Mouse (Mus musculus): Measurements from ENCODE around the gene Prr7. TPM values are rescaled to one million over a fixed set of nuclear protein-coding genes. Genes with fewer than 3 reads are reported as not detected.

Gene Prr7
- polyA plus RNA-seq, 1 experiment from 2014 or later, result 6.7 TPM

DNA sequence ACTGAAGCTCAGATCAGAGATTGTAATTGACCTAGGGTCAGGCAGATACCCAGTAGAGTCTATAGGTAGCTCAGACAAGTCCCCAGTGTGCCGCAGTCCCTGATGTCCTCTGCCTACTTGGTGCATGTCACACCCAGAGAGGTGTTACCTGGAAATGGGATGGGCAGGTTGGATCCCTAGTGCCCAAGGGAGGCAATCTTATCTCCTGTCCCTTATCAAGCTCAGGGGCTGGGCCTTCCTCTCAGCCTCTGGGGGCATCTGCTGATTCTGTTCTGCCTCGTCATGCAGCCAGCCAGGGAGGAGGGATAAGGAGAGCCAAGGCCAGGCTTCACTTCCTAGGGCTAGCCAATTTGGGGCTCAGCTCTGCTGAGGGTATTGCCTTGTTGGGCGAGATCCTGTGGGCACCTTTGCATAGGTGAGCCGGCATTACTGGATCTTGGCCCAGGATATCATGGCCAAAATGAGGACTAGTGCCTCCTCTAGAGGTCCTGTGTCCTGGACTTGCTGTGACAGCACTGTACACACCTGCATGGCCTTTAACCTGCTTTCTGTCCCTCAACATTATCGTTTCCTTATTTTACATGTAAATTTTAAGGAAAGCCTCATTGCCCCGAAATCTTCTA lies 17.5 kb upstream of the Prr7 start:
- Histone ChIP-seq H3K4me2 (ENCODE audit: low read length) (peak overlapping the region; percentile 83), H3K27me3 (replicated peaks; ENCODE audit: control insufficient read depth, insufficient read depth, low read length) (no peaks in the 10 kb centered on the region), H3K27ac (ENCODE audit: low read depth, low read length) (no peak overlapping the region), H3K4me1 (ENCODE audit: control insufficient read depth, insufficient read depth, low read length) (peaks cover 11% of the 10 kb centered on the region), H3K9ac (ENCODE audit: low read length) (peak overlapping the region; percentile 95), H3K36me3 (ENCODE audit: control insufficient read depth, insufficient read depth, low read length) (peaks cover 19% of the 10 kb centered on the region), H3K9me3 (replicated peaks; ENCODE audit: control insufficient read depth, low read length) (no peaks in the 10 kb centered on the region), H3K4me3 (ENCODE audit: low read depth, low read length) (peak overlapping the region; percentile 86)
- WGBS, result 84% methylated on average over 6 of the region's 6 CpGs
- DNase-seq (ENCODE audit: low spot score), result no peak
- no peak for ATAC-seq

- Histone ChIP-seq H3K27me3 (replicated peaks; ENCODE audit: control insufficient read depth, insufficient read depth, low read length) (no peaks in the 10 kb centered on the region), H3K4me3 (ENCODE audit: low read depth, low read length) (no peak overlapping the region), H3K36me3 (ENCODE audit: control insufficient read depth, insufficient read depth, low read length) (peaks cover 29% of the 10 kb centered on the region), H3K9me3 (replicated peaks; ENCODE audit: control insufficient read depth, low read length) (no peaks in the 10 kb centered on the region), H3K4me1 (ENCODE audit: control insufficient read depth, insufficient read depth, low read length) (peaks cover 11% of the 10 kb centered on the region), H3K9ac (ENCODE audit: low read length) (no peak overlapping the region), H3K4me2 (ENCODE audit: low read length) (no peak overlapping the region), H3K27ac (ENCODE audit: low read depth, low read length) (no peak overlapping the region)
- WGBS, result 73% methylated on average over 3 of the region's 3 CpGs
- ATAC-seq (no peak), DNase-seq (ENCODE audit: low spot score) (no peak)
These were observed 16.5 kb upstream of the Prr7 start for GRCm38 (mm10) chr13:55447543-55447943.

DNA sequence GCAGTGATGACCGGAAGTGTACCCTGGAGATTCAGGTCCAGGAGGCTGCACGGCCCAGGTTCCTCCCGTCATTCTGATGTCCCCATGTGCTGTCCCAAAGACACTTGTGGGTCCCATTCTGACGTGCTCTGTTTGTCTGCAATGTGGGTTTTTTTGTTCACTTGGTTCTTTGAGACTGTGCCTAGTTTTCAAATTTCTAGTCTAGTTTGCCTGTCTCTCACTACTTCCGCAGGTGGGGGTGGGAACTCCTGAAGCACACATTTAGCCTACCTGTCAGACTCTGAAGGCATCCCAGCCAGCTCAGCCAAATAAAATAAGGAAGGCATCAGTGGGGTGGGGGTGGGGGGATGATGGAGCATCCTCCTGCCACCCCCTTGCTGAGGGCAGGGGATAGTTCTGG lies 15.9 kb upstream of the Prr7 start:
- no peak for ATAC-seq
- 95% methylated on average over 5 of the region's 5 CpGs for WGBS
- Histone ChIP-seq H3K4me3 (ENCODE audit: low read depth, low read length) (no peak overlapping the region), H3K4me2 (ENCODE audit: low read length) (no peak overlapping the region), H3K4me1 (ENCODE audit: control insufficient read depth, insufficient read depth, low read length) (peaks cover 11% of the 10 kb centered on the region), H3K9ac (ENCODE audit: low read length) (no peak overlapping the region), H3K9me3 (replicated peaks; ENCODE audit: control insufficient read depth, low read length) (no peaks in the 10 kb centered on the region), H3K27ac (ENCODE audit: low read depth, low read length) (no peak overlapping the region), H3K27me3 (replicated peaks; ENCODE audit: control insufficient read depth, insufficient read depth, low read length) (no peaks in the 10 kb centered on the region), H3K36me3 (ENCODE audit: control insufficient read depth, insufficient read depth, low read length) (peaks cover 34% of the 10 kb centered on the region)
- DNase-seq (ENCODE audit: low spot score), result no peak

DNA sequence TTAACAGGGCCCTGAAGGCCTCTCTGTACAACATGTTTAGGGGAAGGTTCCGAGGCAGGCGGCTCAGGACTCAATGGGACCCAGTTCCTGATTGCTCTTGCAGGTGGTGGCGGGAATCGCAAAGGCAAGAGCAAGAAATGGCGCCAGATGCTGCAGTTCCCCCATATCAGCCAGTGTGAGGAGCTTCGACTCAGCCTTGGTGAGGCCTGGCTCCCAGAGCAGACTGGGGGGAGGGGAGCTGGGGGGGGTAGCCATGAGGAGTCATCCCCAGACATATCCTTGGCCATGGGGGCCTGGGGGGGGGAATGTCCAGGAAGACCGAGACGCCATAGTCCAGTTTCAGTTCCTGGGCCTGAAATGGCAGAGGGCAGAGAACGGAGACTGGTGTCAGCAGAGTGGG lies 14.9 kb upstream of the Prr7 start:
- 89% methylated on average over 9 of the region's 9 CpGs for WGBS
- Histone ChIP-seq H3K27me3 (replicated peaks; ENCODE audit: control insufficient read depth, insufficient read depth, low read length) (no peaks in the 10 kb centered on the region), H3K4me3 (ENCODE audit: low read depth, low read length) (no peak overlapping the region), H3K36me3 (ENCODE audit: control insufficient read depth, insufficient read depth, low read length) (peaks cover 45% of the 10 kb centered on the region), H3K27ac (ENCODE audit: low read depth, low read length) (no peak overlapping the region), H3K9me3 (replicated peaks; ENCODE audit: control insufficient read depth, low read length) (no peaks in the 10 kb centered on the region), H3K9ac (ENCODE audit: low read length) (no peak overlapping the region), H3K4me2 (ENCODE audit: low read length) (no peak overlapping the region), H3K4me1 (ENCODE audit: control insufficient read depth, insufficient read depth, low read length) (peaks cover 11% of the 10 kb centered on the region)
- no peak for DNase-seq (ENCODE audit: low spot score)
- no peak for ATAC-seq

- Histone ChIP-seq H3K4me1 (ENCODE audit: control insufficient read depth, insufficient read depth, low read length) (peaks cover 11% of the 10 kb centered on the region), H3K27ac (ENCODE audit: low read depth, low read length) (no peak overlapping the region), H3K36me3 (ENCODE audit: control insufficient read depth, insufficient read depth, low read length) (peaks cover 52% of the 10 kb centered on the region), H3K4me3 (ENCODE audit: low read depth, low read length) (no peak overlapping the region), H3K27me3 (replicated peaks; ENCODE audit: control insufficient read depth, insufficient read depth, low read length) (no peaks in the 10 kb centered on the region), H3K9me3 (replicated peaks; ENCODE audit: control insufficient read depth, low read length) (no peaks in the 10 kb centered on the region), H3K9ac (ENCODE audit: low read length) (no peak overlapping the region), H3K4me2 (ENCODE audit: low read length) (no peak overlapping the region)
- WGBS, result 91% methylated on average over 17 of the region's 17 CpGs
- ATAC-seq, result no peak
- DNase-seq (ENCODE audit: low spot score), result no peak
These were observed 14.2 kb upstream of the Prr7 start for GRCm38 (mm10) chr13:55449679-55450441.

- no peaks in the 10 kb centered on the region for H3K9me3 ChIP-seq (replicated peaks; ENCODE audit: control insufficient read depth, low read length)
- no peak overlapping the region for H3K27ac ChIP-seq (ENCODE audit: low read depth, low read length)
- H3K4me3 ChIP-seq (ENCODE audit: low read depth, low read length), result no peak overlapping the region
- no peaks in the 10 kb centered on the region for H3K27me3 ChIP-seq (replicated peaks; ENCODE audit: control insufficient read depth, insufficient read depth, low read length)
- peaks cover 11% of the 10 kb centered on the region for H3K4me1 ChIP-seq (ENCODE audit: control insufficient read depth, insufficient read depth, low read length)
- DNase-seq (ENCODE audit: low spot score) (no peak), ATAC-seq (no peak)
- no peak overlapping the region for H3K4me2 ChIP-seq (ENCODE audit: low read length)
- peaks cover 59% of the 10 kb centered on the region for H3K36me3 ChIP-seq (ENCODE audit: control insufficient read depth, insufficient read depth, low read length)
- WGBS, result 95% methylated on average over 11 of the region's 11 CpGs
- no peak overlapping the region for H3K9ac ChIP-seq (ENCODE audit: low read length)
These were observed 13.5 kb upstream of the Prr7 start for GRCm38 (mm10) chr13:55450511-55450980.

DNA sequence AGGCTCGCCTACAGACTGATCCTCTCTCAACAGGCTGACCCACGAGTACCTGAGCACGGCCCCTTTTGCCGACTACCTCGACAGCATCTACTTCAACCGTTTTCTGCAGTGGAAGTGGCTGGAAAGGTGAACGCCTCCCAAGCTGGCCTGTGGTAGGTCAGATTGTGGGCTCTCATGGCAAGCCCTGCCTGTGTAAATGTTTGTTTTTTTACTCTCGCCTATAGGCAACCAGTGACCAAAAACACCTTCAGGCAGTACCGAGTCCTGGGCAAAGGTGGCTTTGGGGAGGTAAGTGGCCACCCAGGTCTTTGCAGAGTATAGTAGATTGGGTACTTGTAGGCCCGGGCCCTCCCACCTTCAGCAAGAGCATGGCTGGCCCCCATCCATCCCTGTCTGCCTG lies 12.8 kb upstream of the Prr7 start:
- peaks cover 66% of the 10 kb centered on the region for H3K36me3 ChIP-seq (ENCODE audit: control insufficient read depth, insufficient read depth, low read length)
- DNase-seq (ENCODE audit: low spot score), result no peak
- no peak for ATAC-seq
- 94% methylated on average over 10 of the region's 10 CpGs for WGBS
- no peak overlapping the region for H3K9ac ChIP-seq (ENCODE audit: low read length)
- no peaks in the 10 kb centered on the region for H3K9me3 ChIP-seq (replicated peaks; ENCODE audit: control insufficient read depth, low read length)
- no peak overlapping the region for H3K4me3 ChIP-seq (ENCODE audit: low read depth, low read length)
- no peaks in the 10 kb centered on the region for H3K27me3 ChIP-seq (replicated peaks; ENCODE audit: control insufficient read depth, insufficient read depth, low read length)
- H3K4me2 ChIP-seq (ENCODE audit: low read length), result no peak overlapping the region
- H3K4me1 ChIP-seq (ENCODE audit: control insufficient read depth, insufficient read depth, low read length), result peaks cover 5% of the 10 kb centered on the region
- H3K27ac ChIP-seq (ENCODE audit: low read depth, low read length), result no peak overlapping the region

DNA sequence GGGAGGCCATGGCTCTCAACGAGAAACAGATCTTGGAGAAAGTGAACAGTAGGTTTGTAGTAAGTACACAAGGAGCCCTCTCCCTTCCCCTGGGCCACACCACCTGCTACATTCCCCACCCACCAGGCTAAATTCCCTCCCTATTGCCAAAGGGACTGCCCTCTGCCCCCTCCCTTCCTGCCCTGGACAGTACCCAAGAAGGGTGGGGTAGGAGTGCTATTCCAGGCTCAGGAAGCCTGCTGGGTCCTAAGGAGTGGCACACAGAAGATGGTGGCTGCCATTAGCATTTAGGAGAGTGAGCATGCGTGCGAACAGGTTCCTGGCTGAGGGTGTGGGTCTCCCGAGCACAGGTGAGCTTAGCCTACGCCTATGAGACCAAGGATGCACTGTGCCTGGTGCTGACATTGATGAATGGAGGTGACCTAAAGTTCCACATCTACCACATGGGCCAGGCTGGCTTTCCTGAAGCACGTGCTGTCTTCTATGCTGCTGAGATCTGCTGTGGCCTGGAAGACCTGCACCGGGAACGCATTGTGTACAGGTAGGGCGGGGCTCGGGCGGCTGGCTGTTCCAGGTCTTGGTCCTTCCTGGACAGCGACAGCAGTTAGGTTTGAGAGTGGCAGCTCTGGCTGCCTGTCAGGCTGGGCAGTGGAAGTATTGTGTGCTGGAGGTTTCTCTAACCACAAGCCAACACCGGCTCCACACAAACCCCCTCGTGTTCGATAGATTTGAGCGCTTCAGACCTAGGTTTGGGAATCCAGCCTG lies 12.1 kb upstream of the Prr7 start:
- Histone ChIP-seq H3K9me3 (replicated peaks; ENCODE audit: control insufficient read depth, low read length) (no peaks in the 10 kb centered on the region), H3K36me3 (ENCODE audit: control insufficient read depth, insufficient read depth, low read length) (peaks cover 73% of the 10 kb centered on the region), H3K27me3 (replicated peaks; ENCODE audit: control insufficient read depth, insufficient read depth, low read length) (no peaks in the 10 kb centered on the region), H3K27ac (ENCODE audit: low read depth, low read length) (no peak overlapping the region), H3K4me3 (ENCODE audit: low read depth, low read length) (no peak overlapping the region), H3K4me1 (ENCODE audit: control insufficient read depth, insufficient read depth, low read length) (no peaks in the 10 kb centered on the region), H3K9ac (ENCODE audit: low read length) (no peak overlapping the region; the same call in 1 of the 2 replicates), H3K4me2 (ENCODE audit: low read length) (no peak overlapping the region)
- no peak for ATAC-seq
- DNase-seq (ENCODE audit: low spot score), result no peak
- WGBS, result 97% methylated on average over 16 of the region's 16 CpGs

Measured in forebrain, embryonic 14.5 days (tissue).